Mouse (Mus musculus) hindbrain, embryonic 14.5 days (tissue): ENCODE results near the gene Usp37. TPM values are rescaled to one million over a fixed set of nuclear protein-coding genes. Genes with fewer than 3 reads are reported as not detected.
"Not testable (repeated sequence)": the region's sequence is repeated elsewhere in the genome, so short reads cannot be mapped to it uniquely, and the experiment has no call there.

Source experiments
- ATAC-seq: fragments of 200-750 bp; cut with Nextera tagmentation; 2 replicates; pipeline ENCODE4 v1.8.0; 2017; ENCODE audit warnings: moderate number of reproducible peaks, mild to moderate bottlenecking, moderate TSS enrichment, moderate library complexity; ENCODE audit not compliant: low FRiP score
- DNase-seq: peaks from one replicate; pipeline ENCODE4 v3.0.0-alpha.2; 2015; ENCODE audit warnings: low spot score
- H3K27ac ChIP-seq: fragments of 300-500 bp; sonication (generic); 2 replicates; pipeline ENCODE4 v1.5.1; 2014; ENCODE audit warnings: mild to moderate bottlenecking, moderate library complexity
- H3K27me3 ChIP-seq: fragments of 300-500 bp; sonication (generic); 2 replicates; pipeline ENCODE4 v1.6.1; 2014; ENCODE audit warnings: mild to moderate bottlenecking, low read length, mixed read lengths; ENCODE audit not compliant: control insufficient read depth, insufficient read depth
- H3K36me3 ChIP-seq: fragments of 300-500 bp; sonication (generic); replicated peaks from 2 replicates; pipeline ENCODE4 v1.6.1; 2014; ENCODE audit not compliant: control insufficient read depth, insufficient read depth
- H3K4me1 ChIP-seq: fragments of 300-500 bp; sonication (generic); replicated peaks from 2 replicates; pipeline ENCODE4 v1.6.1; 2014; ENCODE audit warnings: antibody characterized with exemption, low read length, mixed read lengths; ENCODE audit not compliant: control insufficient read depth, insufficient read depth
- H3K4me2 ChIP-seq: fragments of 300-500 bp; sonication (generic); replicated peaks from 2 replicates; pipeline ENCODE4 v1.6.1; 2014; ENCODE audit warnings: mild to moderate bottlenecking, moderate library complexity
- H3K4me3 ChIP-seq: fragments of 300-500 bp; sonication (generic); replicated peaks from 2 replicates; pipeline ENCODE4 v1.5.1; 2014; ENCODE audit warnings: mild to moderate bottlenecking, low read length
- H3K9ac ChIP-seq: fragments of 300-500 bp; sonication (generic); 2 replicates; pipeline ENCODE4 v1.6.1; 2014
- H3K9me3 ChIP-seq: fragments of 300-500 bp; sonication (generic); 2 replicates; pipeline ENCODE4 v1.6.1; 2016; ENCODE audit warnings: low read length; ENCODE audit not compliant: control insufficient read depth
- WGBS: fragments of 180-500 bp; shearing (Covaris S2); extraction: QIAGEN DNeasy Blood & Tissue Kit; methylation state at CpG from one replicate; pipeline ENCODE4 v1.1.7; 2014; 5-methylcytosine and 5-hydroxymethylcytosine counted together
- polyA plus RNA-seq: library from polyadenylated mRNA; unstranded; fragments of >200 nt; fragmentation: Nextera tagmentation; extraction: Ambion mirVana; gene quantifications from 2 replicates; pipeline ENCODE4 v1.2.1, GENCODE M21; 2014

Usp37 gene
- polyA plus RNA-seq, 1 experiment from 2014 or later: 26.5 TPM

DNA sequence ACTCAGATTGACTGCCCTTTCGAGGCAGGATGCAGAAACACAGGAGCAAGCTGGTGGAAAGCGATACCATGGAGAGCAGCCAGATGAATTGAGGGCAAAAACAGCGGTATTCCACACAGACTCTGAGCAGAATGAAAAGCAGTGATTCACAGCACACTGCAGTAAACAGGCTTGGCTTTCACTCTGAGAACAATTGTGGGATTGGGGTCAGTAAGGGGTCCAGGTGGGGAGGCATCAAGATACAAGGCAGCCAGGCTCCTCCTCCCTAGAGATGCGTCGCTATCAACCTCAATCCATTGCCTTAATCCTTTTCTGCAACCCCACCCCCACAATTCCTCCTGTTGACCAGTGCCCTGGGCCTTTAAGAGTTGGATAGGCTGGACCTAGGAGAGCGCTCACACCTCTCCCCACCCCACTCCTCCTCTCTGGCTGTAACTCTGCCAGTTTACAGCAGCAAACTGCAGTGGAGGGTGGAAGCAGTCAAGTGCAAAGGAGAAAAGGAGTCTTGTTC is 1.6 kb downstream of the Usp37 start, which contains the start of gene Plcd4:
Gene Plcd4 (plus strand): TSS at position 438 of the 511 bp plus-strand sequence.
- no peaks in the 10 kb centered on the region for H3K27me3 ChIP-seq
- 7% methylated on average over 6 of the region's 6 CpGs for WGBS
- peak within 1 kb of the TSS; percentile 4 for H3K4me2 ChIP-seq
- peak; percentile 28 for DNase-seq
- H3K4me3 ChIP-seq: no peak within 1 kb of the TSS
- H3K4me1 ChIP-seq: no peaks in the 10 kb centered on the region
- peak within 1 kb of the TSS; percentile 40; the same call in 1 of the 2 replicates for H3K27ac ChIP-seq
- H3K9me3 ChIP-seq: no peaks in the 10 kb centered on the region
- H3K9ac ChIP-seq: no peak within 1 kb of the TSS
- ATAC-seq: peak; percentile 62; the same call in 1 of the 2 replicates
- H3K36me3 ChIP-seq: no peaks in the 10 kb centered on the region

DNA sequence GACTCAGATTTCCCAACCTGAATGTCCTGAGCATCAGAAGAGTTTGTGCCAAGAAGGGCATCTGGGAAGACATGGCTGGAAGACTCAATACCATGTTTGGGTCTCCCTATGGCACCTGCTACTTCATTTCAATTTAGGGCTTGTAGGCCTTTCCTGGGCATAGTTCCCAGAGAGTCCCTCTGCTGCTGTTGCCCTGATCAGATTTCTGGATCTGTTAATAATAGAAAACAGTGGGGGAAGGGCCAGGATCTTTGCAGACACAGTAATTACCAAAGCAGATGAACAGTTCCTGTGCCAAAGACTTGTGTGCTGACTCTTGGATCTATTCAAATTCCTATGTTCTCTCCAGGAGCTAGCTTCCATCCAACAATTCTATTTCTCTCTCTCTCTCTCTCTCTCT is 5.4 kb downstream of the Usp37 start:
- no peaks in the 10 kb centered on the region for H3K36me3 ChIP-seq
- no peak overlapping the region for H3K4me2 ChIP-seq
- H3K4me1 ChIP-seq: no peaks in the 10 kb centered on the region
- DNase-seq (peak; percentile 27), ATAC-seq (no peak)
- H3K27ac ChIP-seq: no peak overlapping the region
- H3K9ac ChIP-seq: no peak overlapping the region
- no peaks in the 10 kb centered on the region for H3K27me3 ChIP-seq
- no peaks in the 10 kb centered on the region for H3K9me3 ChIP-seq
- H3K4me3 ChIP-seq: no peak overlapping the region

DNA sequence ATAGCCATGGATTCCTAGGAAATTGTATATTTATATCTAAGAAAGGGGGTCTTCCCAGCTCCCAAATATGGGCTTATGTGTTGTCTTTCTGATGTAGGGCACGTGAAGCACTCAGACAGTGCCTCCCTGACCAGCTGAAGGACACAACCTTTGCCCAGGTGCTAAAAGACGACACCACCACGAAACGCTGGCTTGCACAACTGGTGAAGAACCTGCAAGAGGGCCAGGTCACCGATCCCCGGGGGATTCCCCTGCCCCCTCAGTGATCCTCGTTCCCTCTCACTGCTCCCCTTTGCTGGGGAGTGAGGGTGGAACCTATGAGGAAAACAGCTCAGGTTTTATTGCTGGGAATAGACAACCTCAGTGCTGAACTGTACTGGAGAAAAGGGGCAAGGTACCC is 15.5 kb downstream of the Usp37 start:
- ATAC-seq: no peak
- H3K4me3 ChIP-seq: no peak overlapping the region
- H3K36me3 ChIP-seq: peaks cover 96% of the 10 kb centered on the region
- no peaks in the 10 kb centered on the region for H3K4me1 ChIP-seq
- no peaks in the 10 kb centered on the region for H3K27me3 ChIP-seq
- no peaks in the 10 kb centered on the region for H3K9me3 ChIP-seq
- H3K4me2 ChIP-seq: no peak overlapping the region
- no peak overlapping the region for H3K9ac ChIP-seq
- H3K27ac ChIP-seq: no peak overlapping the region
- WGBS: 91% methylated on average over 7 of the region's 7 CpGs
- DNase-seq: no peak

DNA sequence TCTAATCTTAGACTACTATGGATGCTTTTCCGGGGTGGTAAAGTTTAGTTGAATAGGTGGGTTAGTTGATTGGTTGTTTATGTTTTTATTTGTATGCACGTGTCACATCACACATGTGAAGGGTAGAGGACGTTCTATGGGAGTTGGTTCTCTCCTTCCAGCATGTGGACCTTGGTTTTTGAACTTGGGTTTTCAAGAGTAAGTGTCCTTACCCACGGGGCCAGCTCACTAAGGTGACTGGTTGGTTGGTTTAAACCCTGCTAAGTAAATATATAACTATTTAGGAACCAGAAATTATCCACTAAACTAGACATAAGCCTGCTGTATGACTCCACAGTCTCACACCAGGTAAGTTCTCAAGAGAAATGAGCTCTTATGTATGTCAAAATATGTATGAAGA is 19.3 kb downstream of the Usp37 start:
- H3K27ac ChIP-seq: no peak overlapping the region
- H3K4me2 ChIP-seq: no peak overlapping the region
- H3K4me3 ChIP-seq: no peak overlapping the region
- ATAC-seq (no peak), DNase-seq (no peak)
- peaks cover 93% of the 10 kb centered on the region for H3K36me3 ChIP-seq
- H3K27me3 ChIP-seq: no peaks in the 10 kb centered on the region
- H3K9me3 ChIP-seq: no peaks in the 10 kb centered on the region
- WGBS: 94% methylated on average over 4 of the region's 4 CpGs
- H3K9ac ChIP-seq: no peak overlapping the region
- H3K4me1 ChIP-seq: no peaks in the 10 kb centered on the region

DNA sequence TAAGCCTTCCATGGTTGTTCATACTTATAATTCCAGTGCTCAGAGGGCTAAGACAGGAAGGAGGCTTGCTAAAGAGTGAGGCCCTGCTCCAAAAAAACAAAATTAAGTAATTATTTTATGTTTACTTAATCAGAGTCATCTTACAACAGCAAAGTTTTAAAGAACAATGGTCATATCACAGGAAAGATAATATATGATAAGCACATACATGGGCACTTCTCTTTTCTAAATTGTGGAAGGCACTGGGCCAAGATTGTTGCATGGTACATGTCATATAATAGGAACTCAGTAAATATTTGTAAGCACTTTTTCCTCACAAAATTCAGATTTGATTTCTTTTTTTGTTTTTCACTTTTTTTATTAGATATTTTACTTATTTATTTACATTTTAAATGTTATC is 24.2 kb downstream of the Usp37 start:
- ATAC-seq (no peak), DNase-seq (no peak)
- no peak overlapping the region for H3K4me2 ChIP-seq
- no peaks in the 10 kb centered on the region for H3K9me3 ChIP-seq
- H3K27me3 ChIP-seq: no peaks in the 10 kb centered on the region
- peaks cover 60% of the 10 kb centered on the region for H3K36me3 ChIP-seq
- no peaks in the 10 kb centered on the region for H3K4me1 ChIP-seq
- no peak overlapping the region for H3K4me3 ChIP-seq
- no peak overlapping the region for H3K27ac ChIP-seq
- H3K9ac ChIP-seq: no peak overlapping the region

DNA sequence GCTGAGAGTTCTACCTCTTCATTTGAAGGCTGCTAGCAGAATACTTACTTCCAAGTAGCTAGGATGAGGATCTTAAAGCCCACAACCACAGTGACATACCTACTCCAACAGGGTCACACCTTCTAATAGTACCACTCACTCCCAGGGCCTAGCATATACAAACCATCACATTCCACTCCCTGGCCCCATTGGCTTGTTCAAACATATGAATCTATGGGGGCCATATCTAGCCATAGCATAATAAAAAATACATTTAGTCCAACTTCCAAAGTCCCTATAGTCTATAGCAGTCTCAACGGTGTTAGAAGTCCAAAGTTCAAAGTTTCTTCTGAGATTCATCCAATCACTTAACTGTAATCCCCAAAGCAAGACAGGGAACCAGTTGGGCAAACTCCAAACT is 31.1 kb downstream of the Usp37 start:
- not testable (repeated sequence) for H3K27ac ChIP-seq, H3K36me3 ChIP-seq, H3K9ac ChIP-seq, H3K9me3 ChIP-seq, H3K4me3 ChIP-seq, H3K27me3 ChIP-seq, ATAC-seq, H3K4me2 ChIP-seq, DNase-seq
- 91% methylated on average over 1 of the region's 1 CpGs for WGBS
- H3K4me1 ChIP-seq: peaks cover 12% of the 10 kb centered on the region

DNA sequence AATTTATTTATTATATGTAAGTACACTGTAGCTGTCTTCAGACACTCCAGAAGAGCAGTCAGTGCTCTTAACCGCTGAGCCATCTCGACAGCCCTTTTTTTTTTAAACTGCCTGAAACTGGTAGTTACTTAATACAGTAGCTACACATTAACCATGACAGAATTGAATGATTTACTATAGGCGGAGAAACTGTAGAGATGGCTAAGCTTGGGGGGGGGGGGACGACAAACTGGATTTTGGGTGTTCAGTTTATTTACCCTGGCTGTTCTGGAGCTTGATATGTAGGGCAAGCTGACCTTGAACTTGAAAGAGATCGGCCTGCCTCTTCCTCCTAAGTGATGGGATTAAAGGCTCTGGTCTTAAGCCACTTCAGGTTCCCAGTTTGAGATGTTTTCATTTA is 32.8 kb downstream of the Usp37 start:
- Histone ChIP-seq H3K4me2 (no peak overlapping the region), H3K4me1 (peaks cover 23% of the 10 kb centered on the region), H3K36me3 (no peaks in the 10 kb centered on the region; the same call in 1 of the 2 replicates), H3K9me3 (no peaks in the 10 kb centered on the region), H3K27me3 (no peaks in the 10 kb centered on the region), H3K4me3 (no peak overlapping the region), H3K27ac (no peak overlapping the region), H3K9ac (no peak overlapping the region)
- ATAC-seq (no peak), DNase-seq (no peak)
- WGBS: 95% methylated on average over 5 of the region's 5 CpGs

DNA sequence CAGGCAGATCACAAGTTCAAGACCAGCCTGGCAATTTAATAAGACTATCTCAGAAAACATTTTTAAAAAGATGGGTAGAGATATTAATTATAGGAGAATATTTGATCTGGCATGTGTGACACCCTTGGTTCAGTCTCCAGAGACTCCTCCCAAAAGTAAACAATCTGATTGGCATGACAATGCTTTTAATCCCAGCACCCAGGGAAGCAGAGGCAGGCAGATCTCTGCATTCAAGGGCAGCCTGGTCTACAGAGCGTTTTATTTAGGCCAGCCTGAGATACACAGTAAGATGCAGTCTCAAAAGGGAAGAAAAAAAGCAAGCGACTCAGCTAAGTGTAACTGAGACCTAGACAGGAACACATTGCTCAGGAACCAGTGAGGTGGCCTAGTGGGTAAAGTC is 36.3 kb downstream of the Usp37 start:
- Histone ChIP-seq H3K9me3 (no peaks in the 10 kb centered on the region), H3K4me1 (peaks cover 34% of the 10 kb centered on the region), H3K36me3 (no peaks in the 10 kb centered on the region), H3K9ac (0 out of 2 replicates have a peak overlapping the region, but pooled peaks have one; percentile 86), H3K27me3 (no peaks in the 10 kb centered on the region), H3K4me3 (no peak overlapping the region), H3K27ac (no peak overlapping the region), H3K4me2 (peak overlapping the region; percentile 85; the same call in 1 of the 2 replicates)
- 100% methylated on average over 2 of the region's 2 CpGs for WGBS
- ATAC-seq: no peak
- DNase-seq: no peak

DNA sequence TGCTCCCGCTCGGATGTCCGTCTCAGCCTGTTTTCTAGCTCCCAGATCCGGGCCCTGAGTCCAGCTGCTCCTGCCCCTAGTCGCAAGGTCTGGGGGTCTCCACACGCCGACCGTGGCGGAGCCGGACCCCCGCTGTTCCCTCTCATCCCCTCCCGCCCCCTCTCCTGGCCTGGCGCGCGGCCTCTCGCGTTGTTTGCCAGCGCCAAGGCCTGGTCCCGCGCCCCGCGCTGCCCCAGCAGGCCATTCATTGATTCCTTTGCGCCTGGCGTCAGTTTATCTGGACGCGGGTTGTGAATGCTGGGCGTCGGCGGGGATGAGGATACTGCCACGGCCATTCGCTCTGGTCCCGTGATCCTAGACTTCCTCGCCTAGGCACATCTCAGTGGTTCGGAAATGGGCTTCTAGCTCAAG is 37.6 kb downstream of the Usp37 start:
- Histone ChIP-seq H3K9me3 (no peaks in the 10 kb centered on the region), H3K9ac (peak overlapping the region; percentile 86), H3K4me3 (peak overlapping the region; percentile 88), H3K4me2 (peak overlapping the region; percentile 85), H3K27me3 (no peaks in the 10 kb centered on the region), H3K36me3 (no peaks in the 10 kb centered on the region), H3K4me1 (peaks cover 34% of the 10 kb centered on the region), H3K27ac (peak overlapping the region; percentile 86)
- DNase-seq: peak; percentile 53
- WGBS: under 1% methylated on average over 33 of the region's 34 CpGs
- peak; percentile 24 for ATAC-seq
